Mouse (Mus musculus): ENCODE results near the gene Gckr.
A peak's percentile ranks its signal among the peaks of the same experiment; 100 is the strongest.

Gene Gckr

DNA sequence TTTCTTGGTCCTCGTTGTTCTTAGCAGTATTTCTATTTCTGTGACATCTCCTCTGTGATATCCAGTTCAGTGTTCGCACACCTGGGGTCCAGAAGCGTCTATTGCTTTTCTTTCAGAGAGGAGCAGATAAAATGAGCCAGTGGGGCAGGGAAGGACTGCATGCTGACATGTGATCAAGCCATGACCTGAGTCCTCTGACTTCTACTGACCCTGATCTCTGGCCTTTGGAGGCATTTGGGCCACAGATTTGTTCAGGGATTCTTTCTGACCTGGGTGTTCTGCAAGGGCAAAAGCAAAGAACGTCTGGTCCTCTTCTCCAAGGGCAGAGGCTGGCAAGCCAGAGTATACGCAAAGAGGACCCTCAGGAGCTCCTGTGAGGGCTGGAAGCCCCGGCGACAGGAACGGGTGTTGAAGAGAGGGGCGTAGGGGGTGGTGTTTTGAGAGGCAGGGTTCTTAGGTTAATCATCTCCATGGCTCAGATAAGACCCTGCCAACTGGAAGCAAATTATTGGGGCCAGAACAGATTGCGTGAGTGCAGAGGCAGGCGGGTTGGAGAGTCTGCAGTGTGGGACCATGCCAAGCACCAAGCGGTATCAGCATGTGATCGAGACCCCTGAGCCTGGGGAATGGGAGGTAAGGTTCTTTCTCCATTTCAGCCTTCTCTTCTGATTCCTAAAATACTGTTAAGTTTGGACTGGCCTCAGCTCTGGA lies at the start of gene Gckr:
TSS of gene Gckr (plus strand) at position 397 of the 711 bp plus-strand sequence.
- no peak for DNase-seq (ENCODE audit: extremely low read depth, low read depth)

DNA sequence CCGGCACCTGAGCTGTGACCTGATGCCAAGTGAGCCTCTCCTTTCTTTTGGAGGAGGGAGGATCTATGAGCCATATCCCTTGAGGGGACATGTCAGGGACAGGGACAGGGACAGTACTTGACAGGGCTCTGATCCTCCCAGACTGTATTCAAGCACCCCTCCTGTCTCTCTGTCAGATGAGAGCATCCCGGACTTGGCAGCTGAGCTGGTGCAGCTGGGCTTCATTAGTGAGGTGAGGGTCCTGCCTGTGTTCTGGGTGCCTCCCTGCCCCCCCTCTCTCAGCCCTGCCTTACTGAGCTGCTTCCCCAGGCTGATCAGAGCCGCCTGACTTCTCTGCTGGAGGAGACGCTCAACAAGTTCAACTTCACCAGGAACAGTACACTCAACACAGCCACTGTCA lies 46.5 kb upstream of the Gckr start:
- no peak for DNase-seq (ENCODE audit: extremely low read depth, low read depth)

DNA sequence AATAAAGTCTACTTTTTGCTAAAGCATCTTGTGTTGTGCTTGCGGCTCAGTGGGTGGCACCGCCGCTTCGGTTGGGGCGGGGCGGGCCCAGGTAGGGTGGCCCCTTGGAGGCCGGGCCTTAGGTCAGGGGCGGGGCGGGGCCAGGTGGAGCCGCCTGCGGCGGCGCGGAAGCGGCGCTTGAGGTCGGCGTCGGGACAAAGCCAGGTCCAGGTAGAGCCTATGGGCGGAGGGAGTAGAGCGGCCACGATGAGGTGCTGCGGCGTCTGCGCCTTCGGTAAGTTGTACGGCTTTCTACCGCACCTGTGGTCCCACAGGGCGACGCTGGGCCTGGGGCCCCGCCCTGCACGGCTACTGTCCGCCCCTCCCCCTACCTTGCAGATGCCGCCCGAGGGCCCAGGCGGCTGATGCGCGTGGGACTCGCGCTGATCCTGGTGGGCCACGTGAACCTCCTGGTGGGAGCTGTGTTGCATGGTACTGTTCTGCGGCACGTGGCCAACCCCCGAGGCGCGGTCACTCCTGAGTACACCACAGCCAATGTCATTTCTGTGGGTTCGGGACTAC lies 45.6 kb upstream of the Gckr start, which contains the start of gene Krtcap3:
TSS of gene Krtcap3 (plus strand) at position 151 of the 561 bp plus-strand sequence.
- no peak for DNase-seq (ENCODE audit: extremely low read depth, low read depth)

DNA sequence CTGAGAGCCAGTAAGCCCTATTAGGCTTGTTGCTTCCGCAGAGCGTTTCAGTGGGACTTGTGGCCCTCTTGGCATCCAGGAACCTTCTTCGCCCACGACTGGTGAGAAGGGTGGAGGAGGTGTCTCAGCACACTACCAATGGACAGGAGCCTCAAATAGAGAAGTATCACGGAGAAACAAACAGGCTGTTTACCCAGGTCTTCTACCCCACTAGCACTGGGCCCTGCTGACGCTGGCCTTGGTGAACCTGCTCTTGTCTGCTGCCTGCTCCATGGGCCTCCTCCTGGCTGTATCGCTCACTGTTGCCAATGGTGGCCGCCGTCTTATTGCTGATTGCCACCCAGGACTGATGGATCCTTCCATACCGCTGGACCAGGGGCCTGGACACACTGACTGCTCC lies 45.1 kb upstream of the Gckr start:
- no peak for DNase-seq (ENCODE audit: extremely low read depth, low read depth)

DNA sequence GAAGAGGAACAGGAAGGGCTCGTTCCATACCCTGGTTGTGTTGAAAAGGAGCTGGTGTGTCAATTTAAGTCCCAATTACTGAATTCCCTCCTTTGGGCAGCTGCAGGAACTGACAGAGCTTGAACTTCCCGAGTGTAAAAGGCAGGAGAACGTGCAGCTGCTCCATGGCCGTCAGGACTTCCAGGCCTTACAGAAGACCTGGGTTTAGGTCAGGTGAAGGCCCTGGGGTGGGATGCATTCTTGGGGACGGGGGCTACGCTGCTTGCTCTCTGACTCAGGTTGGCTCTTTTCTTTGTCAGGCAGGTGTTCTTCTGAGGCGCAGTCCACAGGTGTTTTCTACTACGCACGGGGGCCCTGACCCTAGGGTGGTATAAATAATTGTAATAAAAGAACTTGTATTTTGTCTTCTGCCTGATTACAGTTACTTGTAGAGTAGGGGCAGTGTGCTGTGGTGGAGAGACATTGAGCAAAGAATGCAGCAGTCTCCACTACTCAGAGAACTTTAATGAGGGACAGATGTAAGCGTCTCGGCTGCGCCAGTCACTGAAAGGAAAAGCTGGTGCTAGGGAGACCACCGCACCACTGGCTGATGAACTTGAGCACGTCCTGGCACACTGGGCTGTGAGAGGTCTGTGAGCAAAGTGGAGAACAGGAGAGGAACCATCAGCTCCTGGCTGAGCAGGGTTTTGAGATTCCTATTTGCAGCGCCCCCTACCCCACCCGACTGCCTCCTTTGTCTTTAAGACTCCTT lies 44.3 kb upstream of the Gckr start:
- DNase-seq (ENCODE audit: extremely low read depth, low read depth) = no peak

DNA sequence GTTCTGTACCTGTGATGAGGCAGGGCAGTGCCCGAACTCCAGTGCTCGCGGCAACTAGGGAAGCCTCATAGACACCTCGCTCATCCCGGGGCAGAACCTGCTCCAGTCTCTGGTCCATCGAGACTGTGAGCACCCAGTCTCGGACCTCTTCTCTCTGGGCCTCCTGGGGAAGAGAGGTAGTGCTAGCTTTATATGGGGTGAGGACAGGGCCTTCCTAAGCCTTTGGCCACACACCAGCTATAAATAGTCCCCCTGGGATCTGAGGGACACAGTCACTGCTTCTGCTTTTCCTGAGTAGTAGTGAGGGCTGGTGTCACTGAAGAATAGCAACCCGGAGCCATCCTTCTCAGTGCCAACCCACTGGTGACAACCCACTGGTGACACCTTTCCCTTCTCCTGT lies 43.4 kb upstream of the Gckr start:
- DNase-seq (ENCODE audit: extremely low read depth, low read depth) = no peak

DNA sequence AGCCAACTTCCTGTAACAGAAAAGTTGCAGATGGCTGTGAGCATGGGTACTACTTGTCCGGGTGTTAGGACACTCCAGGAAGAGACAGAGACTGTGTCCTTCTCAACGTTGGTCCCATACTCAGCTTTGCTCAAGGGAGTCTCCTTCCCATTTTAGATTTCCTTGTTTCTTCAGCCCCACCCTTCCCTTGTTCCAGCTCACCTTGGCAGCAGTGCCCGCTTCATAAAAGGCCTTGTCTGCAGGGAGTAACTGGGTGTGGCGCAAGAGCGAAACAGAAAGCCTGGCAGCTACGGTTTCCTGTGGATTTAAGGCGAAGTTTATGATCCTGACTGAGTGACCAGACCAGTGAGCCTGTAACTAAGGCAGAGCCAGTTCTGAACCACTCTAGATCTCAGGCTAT lies 42.8 kb upstream of the Gckr start:
- no peak for DNase-seq (ENCODE audit: extremely low read depth, low read depth)

DNA sequence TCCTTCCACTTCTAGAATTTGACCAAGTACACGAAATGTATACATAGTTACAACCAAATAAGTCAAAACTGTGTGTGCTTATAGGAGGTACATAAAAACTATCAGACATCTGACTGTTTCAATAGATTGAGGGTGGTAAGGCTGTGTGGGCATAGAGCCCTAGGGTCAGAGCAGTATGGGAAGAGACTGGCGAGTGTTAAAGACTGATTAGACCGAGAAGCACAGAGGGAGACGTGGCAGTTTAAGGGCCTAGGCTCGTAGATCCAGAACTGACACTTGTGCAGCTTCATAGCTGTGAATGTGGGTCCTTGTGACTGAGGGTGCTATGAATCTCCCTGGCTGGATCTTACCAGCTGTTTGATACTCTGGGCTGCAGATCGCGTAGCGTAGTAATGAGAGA lies 42.3 kb upstream of the Gckr start:
- DNase-seq (ENCODE audit: extremely low read depth, low read depth) = no peak

DNA sequence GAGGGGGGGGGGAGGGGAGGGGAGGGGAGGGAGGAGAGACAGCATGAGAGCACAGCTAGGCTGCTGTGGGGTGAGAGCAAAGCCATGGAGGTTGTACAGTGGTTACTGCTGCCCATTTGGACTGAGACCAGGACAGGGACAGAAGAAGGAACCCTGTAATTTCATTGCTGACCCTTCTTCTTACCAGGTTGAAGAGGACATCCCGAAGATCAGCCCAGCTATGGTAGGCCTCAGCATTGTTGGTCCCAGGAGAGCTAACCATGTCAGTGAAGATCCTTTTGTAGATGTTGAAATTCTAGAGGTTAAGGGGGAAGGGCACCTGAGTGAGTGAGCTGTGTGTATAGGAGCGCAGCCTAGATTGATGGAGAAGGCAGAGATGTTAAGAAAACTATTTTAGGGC lies 41.9 kb upstream of the Gckr start:
- no peak for DNase-seq (ENCODE audit: extremely low read depth, low read depth)

DNA sequence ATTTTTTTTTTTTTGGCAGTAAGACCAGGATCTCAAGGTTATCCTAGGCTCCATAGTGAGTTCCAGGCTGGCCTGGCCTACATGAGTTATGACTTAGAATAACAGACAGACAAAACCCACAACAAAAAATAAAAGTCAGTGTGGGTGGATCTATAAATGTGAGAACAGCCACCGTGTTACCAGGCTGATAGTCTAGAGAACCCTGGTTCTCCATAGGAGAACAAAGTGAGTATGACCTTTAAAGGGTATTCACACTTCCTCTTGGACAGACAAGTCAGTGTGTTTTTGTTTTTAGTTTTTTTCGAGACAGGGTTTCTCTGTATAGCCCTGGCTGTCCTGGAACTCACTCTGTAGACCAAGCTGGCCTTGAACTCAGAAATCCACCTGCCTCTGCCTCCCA lies 41.3 kb upstream of the Gckr start:
- no peak for DNase-seq (ENCODE audit: extremely low read depth, low read depth)

DNA sequence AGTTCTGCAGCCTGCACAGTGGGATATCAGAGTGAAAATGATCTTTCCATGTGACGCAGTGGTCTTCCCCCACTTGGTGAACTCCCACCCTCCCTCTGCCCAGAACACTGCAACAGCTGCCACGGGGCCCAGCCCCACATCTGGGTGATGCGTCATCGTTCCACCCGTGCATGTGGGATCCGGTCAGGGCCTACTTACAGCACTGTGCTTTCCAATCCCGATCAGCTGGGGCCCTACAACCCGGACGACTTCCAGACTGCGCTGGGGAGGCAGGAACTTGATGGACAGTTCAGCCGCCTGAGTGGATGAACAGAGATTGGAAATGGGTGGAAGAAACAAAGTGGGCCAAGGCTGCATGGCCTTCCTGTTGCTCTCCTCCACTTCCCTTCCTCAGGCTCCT lies 39.6 kb upstream of the Gckr start:
- no peak for DNase-seq (ENCODE audit: extremely low read depth, low read depth)

DNA sequence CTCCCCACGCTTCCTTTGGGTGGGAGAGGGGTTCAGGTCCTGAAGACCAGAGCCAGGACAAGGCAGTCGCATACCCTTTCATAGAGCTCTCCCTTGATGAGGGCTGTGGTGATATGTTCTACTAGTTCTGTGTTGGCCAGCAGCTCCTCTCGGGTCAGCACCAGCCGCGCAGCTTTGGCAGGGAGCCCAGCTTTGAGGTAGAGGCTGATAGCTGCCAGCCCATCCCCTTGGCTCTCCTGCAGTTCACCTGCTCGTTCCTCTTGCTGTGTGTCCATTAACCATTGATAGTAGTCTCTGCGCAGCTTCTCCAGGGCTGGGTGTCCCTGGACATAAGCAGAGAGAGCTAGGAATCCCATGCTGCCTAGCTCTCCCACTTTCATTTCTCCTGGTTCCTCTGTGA lies 31.1 kb upstream of the Gckr start:
- no peak for DNase-seq (ENCODE audit: extremely low read depth, low read depth)

DNA sequence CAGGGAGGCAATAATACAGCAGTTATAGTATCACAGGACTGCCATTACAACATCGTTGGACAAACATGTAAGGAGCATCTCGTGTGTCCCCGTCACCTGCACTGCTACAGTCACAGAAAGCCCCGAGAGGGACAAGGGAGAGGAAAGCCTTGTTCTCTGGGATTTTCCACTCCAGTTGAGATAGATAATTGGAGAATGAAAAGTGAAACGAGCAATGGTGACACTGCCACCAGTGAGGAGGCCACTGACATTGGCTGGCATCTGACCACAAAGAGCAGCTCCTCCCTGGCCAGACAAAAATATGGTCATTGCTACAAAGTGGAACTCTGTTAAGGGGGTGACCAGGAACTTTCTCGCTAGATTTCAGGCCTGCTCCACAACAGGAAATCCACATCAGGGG lies 29.6 kb upstream of the Gckr start:
- no peak for DNase-seq (ENCODE audit: extremely low read depth, low read depth)

DNA sequence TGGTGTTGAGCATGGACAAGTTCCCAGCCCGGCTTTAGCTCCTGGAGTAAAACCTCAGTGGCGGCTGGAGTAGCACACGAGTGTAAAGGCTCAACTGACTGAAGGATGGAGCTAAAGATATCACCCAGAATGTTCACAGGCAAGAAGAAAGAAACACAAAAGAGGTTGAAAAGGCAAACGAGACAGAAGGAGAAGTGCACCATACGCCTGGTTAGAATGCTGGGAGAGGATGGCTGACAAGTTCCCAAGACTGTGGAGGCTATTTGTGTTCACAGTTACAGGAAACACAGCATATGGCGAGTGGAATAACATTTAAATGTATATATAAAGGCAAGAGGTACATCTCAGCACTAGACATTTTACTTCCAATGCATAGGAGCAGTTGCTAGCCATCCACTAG lies 24.2 kb upstream of the Gckr start:
- DNase-seq (ENCODE audit: extremely low read depth, low read depth) = no peak

DNA sequence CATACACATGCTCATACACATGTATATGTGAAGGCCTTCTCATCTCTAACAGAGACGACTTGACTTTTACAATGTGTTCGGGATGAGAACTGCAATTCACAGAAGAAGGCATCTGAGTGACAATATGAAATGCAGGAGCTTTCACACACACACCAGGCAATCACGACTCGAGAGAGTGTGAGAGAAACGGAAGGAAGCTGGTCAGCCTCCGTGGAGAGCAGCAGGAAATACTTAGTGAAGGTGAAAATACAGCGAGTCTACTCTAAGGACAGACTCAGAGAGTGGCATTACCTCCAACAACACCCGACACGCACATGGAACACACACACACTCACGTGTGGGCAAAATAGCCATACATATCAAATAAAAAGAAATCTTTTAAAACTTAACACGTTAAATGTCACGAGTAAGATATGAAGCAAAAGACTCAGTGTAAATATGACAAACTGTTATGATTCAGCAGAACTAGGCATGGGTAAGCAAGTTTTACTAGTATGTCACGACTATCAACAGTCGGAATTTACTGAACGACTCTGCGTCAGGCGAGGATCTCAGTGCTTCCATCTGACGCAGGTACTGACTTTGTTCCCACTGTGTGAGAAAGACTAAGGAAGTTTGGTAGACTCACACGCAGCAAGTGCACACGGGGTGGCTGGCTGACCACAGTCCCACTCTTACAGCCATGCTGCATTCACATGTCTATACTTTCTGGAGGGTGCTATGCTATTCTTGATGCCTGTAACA lies 17.8 kb upstream of the Gckr start:
- no peak for DNase-seq (ENCODE audit: extremely low read depth, low read depth)

DNA sequence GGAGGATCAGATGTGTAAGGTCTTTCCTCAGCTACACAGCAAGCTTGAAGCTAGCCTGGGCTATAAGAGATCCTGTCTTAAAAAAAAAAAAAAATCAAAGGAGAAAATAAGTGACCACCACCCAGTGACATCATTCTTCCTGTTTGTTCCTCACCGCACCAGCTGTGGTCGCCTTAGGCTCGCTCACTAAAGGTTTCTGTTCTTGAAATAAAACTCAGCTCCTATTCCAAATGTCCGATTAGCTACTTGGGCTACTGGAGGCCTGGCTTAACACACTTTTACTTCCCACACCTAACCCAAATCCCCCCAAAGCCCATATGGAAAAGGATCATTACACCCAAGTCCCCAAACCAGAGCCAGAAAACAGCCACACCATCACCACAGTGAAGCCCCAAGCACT lies 9.0 kb upstream of the Gckr start:
- DNase-seq (ENCODE audit: extremely low read depth, low read depth) = no peak

DNA sequence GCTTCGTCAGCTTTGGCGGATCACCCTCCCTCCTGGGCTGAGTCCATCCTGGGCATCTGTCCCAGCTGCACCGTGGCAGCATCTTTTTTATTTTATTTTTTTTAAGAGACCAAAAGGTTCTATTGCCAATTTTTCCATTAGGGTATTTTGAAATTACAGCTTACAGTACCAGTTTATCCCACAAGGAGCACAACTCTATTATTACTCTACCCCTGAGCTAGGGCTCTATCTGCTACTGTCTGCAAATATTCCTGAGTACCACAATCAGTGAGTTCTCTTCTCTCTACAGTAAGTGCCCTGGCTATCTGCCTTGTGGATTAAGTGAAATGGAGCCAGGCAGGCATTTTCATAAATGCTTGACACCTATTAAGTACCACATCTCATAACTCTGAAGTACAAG lies 8.6 kb upstream of the Gckr start:
- DNase-seq (ENCODE audit: extremely low read depth, low read depth) = no peak

DNA sequence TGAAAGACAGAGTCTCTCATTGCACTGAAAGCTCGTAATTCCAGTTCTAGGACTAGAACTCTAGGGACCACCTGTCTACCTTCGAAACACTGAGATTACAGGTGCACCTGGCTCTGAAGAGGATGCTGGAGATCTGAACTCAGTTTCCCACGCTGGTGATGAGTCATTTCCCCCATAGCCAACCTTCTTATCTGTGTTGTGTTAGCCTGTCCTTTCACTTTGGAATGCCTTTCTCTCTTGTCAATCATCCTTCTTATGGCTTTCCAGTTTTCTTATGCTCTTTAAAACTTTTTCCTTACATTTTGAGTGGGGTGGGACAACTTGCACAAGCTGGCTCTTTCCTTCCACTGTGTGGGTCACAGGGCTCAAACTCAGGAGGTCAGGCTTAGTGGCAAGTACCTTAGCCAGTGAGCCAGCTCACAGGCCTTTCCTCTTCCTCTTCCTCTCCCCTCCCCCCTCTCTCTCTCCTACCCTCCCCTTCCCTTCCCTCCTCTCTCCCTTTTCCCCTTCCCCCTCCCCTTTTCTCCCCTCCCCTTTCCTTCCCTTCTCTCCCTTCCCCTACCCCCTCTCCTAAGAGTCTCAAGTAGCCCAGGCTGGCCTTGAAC lies 7.5 kb upstream of the Gckr start:
- peak; percentile 8 for DNase-seq (ENCODE audit: extremely low read depth, low read depth)

DNA sequence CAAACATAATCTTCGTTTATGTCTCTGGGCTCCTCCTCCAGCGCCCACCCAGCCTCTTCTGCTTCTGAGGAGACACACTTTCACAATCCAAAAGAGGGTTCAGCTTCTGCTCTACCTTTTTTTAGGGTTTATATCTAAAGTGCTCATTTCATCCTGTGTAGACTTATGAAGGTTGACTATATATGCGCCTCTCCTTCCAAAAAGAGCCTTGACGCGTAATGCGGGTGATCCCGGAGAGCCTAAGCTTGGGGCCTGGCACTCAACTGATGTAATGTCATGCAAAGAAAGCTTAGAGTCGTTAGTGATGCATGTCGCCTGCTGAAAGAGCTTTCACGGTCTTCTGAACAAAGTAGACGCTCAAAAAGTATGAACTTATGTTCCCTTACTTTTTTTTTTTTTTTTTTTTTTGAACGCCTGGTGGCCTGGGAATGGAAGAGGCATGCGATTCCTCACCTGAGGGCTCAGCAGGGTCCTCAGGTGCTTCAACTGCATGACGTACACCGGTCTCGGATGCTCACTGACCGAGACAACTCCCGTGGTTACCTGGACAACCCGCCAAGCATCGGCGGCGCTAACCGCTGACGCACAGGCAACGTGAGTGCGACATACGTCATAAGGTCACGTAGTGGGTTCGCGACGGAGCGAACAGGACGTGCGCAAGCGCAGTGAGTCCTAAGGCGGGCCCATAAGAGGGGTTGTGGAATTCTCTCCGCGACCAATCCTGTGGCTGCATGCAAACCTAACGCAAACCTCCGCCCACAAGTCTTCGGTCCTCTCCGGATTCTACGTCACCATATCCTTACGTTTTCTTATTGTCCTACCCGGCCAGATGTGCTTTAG lies 6.5 kb upstream of the Gckr start, which contains the start of gene Ift172:
TSS of gene Ift172 (minus strand) at position 596 of the 840 bp plus-strand sequence.
- DNase-seq (ENCODE audit: extremely low read depth, low read depth) = peak; percentile 99

DNA sequence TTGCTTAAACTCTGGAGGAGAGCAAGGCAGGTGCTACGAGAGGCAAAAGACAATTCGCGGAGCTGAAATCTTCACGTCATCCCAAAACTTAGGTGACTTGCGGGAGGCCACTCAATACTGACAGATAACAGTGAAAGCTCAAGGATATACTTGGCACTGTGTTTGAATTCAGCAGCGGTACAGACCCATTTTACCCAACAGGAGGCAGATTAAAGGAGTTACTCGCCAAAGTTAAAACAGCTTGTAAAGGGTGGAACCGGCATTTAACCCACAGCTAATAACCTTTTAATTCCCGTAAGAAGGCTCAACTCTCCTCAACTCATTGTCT lies 5.9 kb upstream of the Gckr start:
- no peak for DNase-seq (ENCODE audit: extremely low read depth, low read depth)
